17 mouse cellular contexts compared by ENCODE assay signal in the genomic region with DNA sequence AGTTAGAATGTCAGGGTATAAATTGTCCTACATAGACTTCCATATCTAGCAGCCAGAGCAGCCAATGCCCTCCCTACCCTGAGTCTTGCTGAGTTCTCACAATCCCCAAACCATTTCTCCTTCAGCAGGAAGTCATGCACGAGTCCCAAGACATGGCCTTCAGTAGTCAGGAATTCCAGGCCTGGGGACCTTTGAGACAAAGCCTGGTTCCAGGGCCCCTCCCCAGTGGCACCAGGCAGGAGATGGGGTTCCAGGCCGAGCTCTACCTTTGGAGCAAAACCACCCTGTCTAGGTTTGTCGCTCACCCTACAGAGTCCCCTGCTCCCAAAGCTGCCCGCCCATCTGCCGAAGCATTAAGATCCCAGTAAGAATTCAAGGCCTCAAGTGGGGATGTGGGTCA.
"Had no signal": no experiment of that assay in that cellular context is flagged by ENCODE, and none has a peak within 500 bp of the region (broad histone marks: within the 10 kb centered on the region; RNA-seq: fewer than 3 reads in every experiment).

No protein-coding gene starts in this region.

- DNase-seq: kidney, adult 2 months; kidney, postnatal 14 days; left cerebral cortex, postnatal 4 days; lung, embryonic 14.5 days; lung, postnatal 10 days; midbrain, embryonic 14.5 days; retina, postnatal 1 day; right cerebral cortex, postnatal 14 days; thymus, adult 18-20 months; thymus, postnatal 14 days had no signal

- H3K9ac ChIP-seq: kidney, embryonic 15.5 days; limb, embryonic 13.5 days; liver, embryonic 15.5 days; lung, embryonic 14.5 days; neural tube, embryonic 15.5 days had no signal

- H3K4me2 ChIP-seq: kidney, embryonic 15.5 days; limb, embryonic 13.5 days; liver, embryonic 11.5 days; liver, embryonic 15.5 days; lung, embryonic 14.5 days; neural tube, embryonic 15.5 days had no signal

- H3K27ac ChIP-seq: kidney, embryonic 15.5 days; limb, embryonic 13.5 days; liver, embryonic 15.5 days; midbrain, embryonic 10.5 days; neural tube, embryonic 15.5 days had no signal

- H3K4me3 ChIP-seq: kidney, embryonic 15.5 days; limb, embryonic 13.5 days; liver, embryonic 15.5 days; midbrain, embryonic 10.5 days; myocyte; neural tube, embryonic 15.5 days had no signal

- H3K9me3 ChIP-seq: kidney, embryonic 15.5 days; limb, embryonic 13.5 days; liver, embryonic 15.5 days; midbrain, embryonic 10.5 days; neural tube, embryonic 15.5 days had no signal

- H3K36me3 ChIP-seq: kidney, embryonic 15.5 days; limb, embryonic 13.5 days; liver, embryonic 15.5 days; midbrain, embryonic 10.5 days; neural tube, embryonic 15.5 days had no signal

- H3K4me1 ChIP-seq: neural tube, embryonic 15.5 days had no signal
